Mouse (Mus musculus): Measurements from ENCODE around the gene Ggcx. TPM values are rescaled to one million over a fixed set of nuclear protein-coding genes. Genes with fewer than 3 reads are reported as not detected.
A peak's percentile ranks its signal among the peaks of the same experiment; 100 is the strongest.
"Not testable (repeated sequence)": the region's sequence is repeated elsewhere in the genome, so short reads cannot be mapped to it uniquely, and the experiment has no call there.

The Ggcx gene
- total RNA-seq, 2 experiments from 2014 or later = 31.1 to 31.7 TPM

GRCm38 (mm10) chr6:72456567-72456966 lies 42.5 kb downstream of the Ggcx start:
- no peak for DNase-seq
- intact Hi-C loops (cut with DNase I) = no loop called here

GRCm38 (mm10) chr6:72458418-72458817 lies 44.3 kb downstream of the Ggcx start:
- intact Hi-C loops (cut with DNase I) = no loop called here
- DNase-seq = no peak

DNA sequence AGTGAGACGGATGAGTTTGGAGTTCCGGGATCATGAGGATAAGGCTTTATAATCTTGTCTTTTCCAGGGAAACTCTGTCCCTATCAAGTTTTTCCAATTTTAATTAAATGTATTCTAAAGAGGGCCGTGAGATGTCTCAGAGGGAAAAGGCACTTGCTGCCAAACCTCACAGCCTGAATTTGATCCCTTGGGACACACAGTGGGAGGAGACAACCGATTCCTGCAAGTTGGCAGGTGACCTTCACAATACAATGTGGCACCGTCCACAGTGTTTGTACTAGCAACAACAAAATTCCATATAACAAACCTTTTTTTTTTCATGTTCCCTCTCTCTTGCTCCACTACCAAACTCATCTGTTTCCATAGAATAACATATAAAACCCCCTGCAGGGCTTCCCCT lies 44.8 kb downstream of the Ggcx start:
- intact Hi-C loops (cut with DNase I) = no loop called here
- DNase-seq = no peak

GRCm38 (mm10) chr6:72460036-72460801 lies 46.1 kb downstream of the Ggcx start:
- DNase-seq = peak in 1 of 2 experiments; percentile 30
- intact Hi-C loops (cut with DNase I) = no loop called here

- DNase-seq; intact Hi-C loops (cut with DNase I): not testable (repeated sequence)
Measured at GRCm38 (mm10) chr6:72462550-72463257, 48.6 kb downstream of the Ggcx start.

- intact Hi-C loops (cut with DNase I) = no loop called here
- peak in 1 of 2 experiments; percentile 36 for DNase-seq
Measured at GRCm38 (mm10) chr6:72465361-72466157, 51.5 kb downstream of the Ggcx start.

GRCm38 (mm10) chr6:72466171-72466570 lies 52.1 kb downstream of the Ggcx start:
- intact Hi-C loops (cut with DNase I) = no loop called here
- no peak for DNase-seq

- intact Hi-C loops (cut with DNase I) = no loop called here
Measured at GRCm38 (mm10) chr6:72473264-72474041, 59.3 kb downstream of the Ggcx start.

DNA sequence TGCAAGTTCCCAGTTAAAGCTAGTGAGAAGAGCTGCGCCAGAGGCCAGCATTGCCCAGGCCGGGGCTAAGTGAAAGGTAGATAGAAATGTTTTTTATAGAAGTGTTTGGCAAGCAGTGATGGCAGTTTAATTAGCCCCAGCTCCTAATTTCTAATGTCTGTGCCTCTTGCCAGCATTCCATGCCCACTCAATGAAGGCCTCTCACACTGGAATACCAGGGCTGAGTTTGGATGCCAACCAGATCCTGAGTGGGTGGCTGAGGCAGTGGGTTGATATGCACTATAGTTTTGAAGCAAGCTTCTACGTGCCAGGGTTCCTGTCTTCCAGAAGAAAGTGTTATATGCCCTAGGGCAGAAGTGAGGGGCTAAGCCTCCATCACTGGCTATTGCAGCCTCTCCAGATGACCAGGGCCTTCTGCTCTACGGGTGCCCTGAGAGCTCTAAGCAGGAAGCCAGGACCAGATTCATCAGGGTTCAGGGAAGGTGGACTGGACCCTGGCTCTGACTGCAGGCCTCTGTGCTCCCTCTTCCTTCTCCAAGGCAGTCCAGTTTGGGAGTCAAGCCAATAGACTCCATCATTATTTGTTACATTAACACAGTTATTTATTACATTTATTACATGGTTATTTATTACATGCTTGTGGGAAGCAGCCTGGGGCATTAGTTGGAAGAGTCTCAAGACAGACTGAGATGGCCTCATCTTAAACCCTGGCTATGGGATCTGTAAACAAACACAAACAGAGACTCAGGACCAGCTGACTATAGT lies 61.3 kb downstream of the Ggcx start:
- no peak for DNase-seq

More at GRCm38 (mm10) chr6:72473264-72474041, 59.3 kb downstream of the Ggcx start:
- DNase-seq = peak; percentile 47 to 52

GRCm38 (mm10) chr6:72476836-72477235 lies 62.7 kb downstream of the Ggcx start:
- intact Hi-C loops (cut with DNase I) = no loop called here

More for the DNA sequence above, 61.3 kb downstream of the Ggcx start:
- intact Hi-C loops (cut with DNase I) = no loop called here

DNA sequence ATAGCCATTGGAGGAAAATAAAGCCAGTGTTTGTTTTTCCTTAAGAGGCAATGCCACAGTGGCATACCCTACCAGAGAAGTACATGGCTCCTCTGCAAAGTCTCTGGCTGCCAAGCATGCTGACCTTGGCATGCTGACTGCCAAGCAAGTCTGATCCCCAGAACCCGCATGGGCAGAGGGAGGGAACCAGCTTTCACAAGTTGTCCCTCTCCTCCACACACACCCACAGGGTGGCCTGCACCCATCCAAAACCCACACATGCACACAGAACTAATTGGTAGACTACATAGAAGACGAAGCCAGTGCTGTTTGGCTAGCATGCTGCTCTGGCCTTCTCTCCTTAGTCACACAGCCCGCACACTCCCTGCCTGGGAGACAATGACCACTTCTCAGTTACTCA lies 63.5 kb downstream of the Ggcx start:
- intact Hi-C loops (cut with DNase I) = no loop called here
- no peak for DNase-seq

More at GRCm38 (mm10) chr6:72476836-72477235, 62.7 kb downstream of the Ggcx start:
- no peak for DNase-seq

DNA sequence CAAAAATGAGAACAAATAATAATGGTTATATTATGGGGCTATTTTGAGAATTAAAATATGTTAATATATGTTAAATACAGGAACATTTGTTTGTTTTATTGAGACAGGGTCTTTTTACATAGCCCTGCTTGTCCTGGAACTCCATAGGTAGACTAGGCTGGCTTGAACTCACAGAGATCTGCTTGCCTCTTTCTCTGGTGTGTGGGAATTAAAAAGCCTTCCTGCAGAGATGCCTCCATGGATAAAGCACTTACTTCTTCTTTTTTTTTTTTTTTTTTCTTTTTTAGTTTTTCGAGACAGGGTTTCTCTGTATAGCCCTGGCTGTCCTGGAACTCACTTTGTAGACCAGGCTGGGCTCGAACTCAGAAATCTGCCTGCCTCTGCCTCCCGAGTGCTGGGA lies 64.6 kb downstream of the Ggcx start:
- intact Hi-C loops (cut with DNase I); DNase-seq: not testable (repeated sequence)

DNA sequence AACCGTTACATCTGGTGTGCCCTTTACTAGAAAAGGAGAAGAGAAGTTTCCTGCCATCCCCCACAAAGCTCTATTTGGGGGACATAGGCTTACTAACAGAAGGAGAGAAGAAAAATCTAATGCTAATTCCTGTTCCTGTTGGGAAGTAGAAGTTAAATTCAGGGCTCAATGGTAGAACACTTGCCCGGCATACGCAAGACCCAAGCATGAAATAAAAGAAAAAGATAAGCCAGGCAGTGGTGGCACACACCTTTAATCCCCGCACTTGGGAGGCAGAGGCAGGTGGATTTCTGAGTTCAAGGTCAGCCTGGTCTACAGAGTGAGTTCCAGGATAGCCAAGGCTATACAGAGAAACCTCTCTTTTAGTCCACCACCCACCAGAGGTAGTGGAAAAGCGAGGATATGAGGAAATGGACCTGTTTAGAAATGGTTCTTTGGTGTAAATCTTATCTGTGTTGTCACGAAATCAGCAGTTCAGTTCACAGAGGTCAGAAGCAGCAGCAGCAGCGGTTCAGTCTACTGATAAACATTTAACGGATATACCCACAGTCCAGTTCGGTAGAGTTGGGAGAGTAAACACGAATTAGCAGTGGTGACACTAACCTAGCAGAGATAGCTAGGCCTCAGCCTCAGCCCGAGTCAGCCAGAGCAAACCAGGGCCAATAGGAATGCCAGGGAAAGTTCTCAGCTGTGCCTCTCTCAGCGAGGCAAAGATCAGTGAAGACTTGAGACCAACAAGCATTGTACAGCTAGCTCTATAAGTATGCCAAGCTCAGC lies 65.7 kb downstream of the Ggcx start:
- intact Hi-C loops (cut with DNase I) = no loop called here
- no peak for DNase-seq

- DNase-seq = no peak
- intact Hi-C loops (cut with DNase I) = no loop called here
Measured at GRCm38 (mm10) chr6:72480422-72480702, 66.3 kb downstream of the Ggcx start.

Other genes with a start within 250 kb of the Ggcx start
- gene Atoh8, start 178.7 kb upstream of the Ggcx start, total RNA-seq (2021) = 10 to 100 TPM in 1 of 2 experiments, 1 to 10 TPM in 1; 10.0 to 11.4 TPM
- gene Sftpb, start 109.7 kb upstream of the Ggcx start, total RNA-seq (2021) = not detected
- 10 to 100 TPM; 14.7 to 16.6 TPM for gene Usp39, start 69.1 kb upstream of the Ggcx start, total RNA-seq (2021)
- gene 0610030E20Rik, start 67.0 kb upstream of the Ggcx start, total RNA-seq (2021) = 10 to 100 TPM in 1 of 2 experiments, 1 to 10 TPM in 1; 9.8 to 11.3 TPM
- gene Tmem150a, start 58.9 kb upstream of the Ggcx start, total RNA-seq (2021) = 10 to 100 TPM; 19.3 to 22.6 TPM
- 10 to 100 TPM; 42.8 to 47.6 TPM for gene Rnf181, start 47.4 kb upstream of the Ggcx start, total RNA-seq (2021)
- gene Vamp5, start 33.8 kb upstream of the Ggcx start, total RNA-seq (2021) = 10 to 100 TPM; 67.4 to 72.6 TPM
- 10 to 100 TPM; 75.7 to 81.5 TPM for gene Vamp8, start 23.6 kb upstream of the Ggcx start, total RNA-seq (2021)
- gene Mat2a, start 25.2 kb downstream of the Ggcx start, total RNA-seq (2021) = 100 to 1,000 TPM in 1 of 2 experiments, 10 to 100 TPM in 1; 81.3 to 164 TPM
- gene Sh2d6, start 107.4 kb downstream of the Ggcx start, total RNA-seq (2021) = under 1 TPM; 0.33 to 0.35 TPM
- 10 to 100 TPM in 1 of 2 experiments, 1 to 10 TPM in 1; 9.0 to 10.3 TPM for gene Capg, start 130.1 kb downstream of the Ggcx start, total RNA-seq (2021)
- 10 to 100 TPM; 13.8 to 20.0 TPM for gene Elmod3, start 184.1 kb downstream of the Ggcx start, total RNA-seq (2021)
- gene Retsat, start 184.2 kb downstream of the Ggcx start, total RNA-seq (2021) = 100 to 1,000 TPM; 185 to 218 TPM
- gene Tgoln1, start 202.7 kb downstream of the Ggcx start, total RNA-seq (2021) = 10 to 100 TPM; 56.9 to 61.9 TPM